In genomic region chr1:140373532-140373931, GRCm38 (mm10) we compare ENCODE assay signal across 28 mouse cellular contexts.
"Had no signal": no experiment of that assay in that cellular context is flagged by ENCODE, and none has a peak within 500 bp of the region (broad histone marks: within the 10 kb centered on the region; RNA-seq: fewer than 3 reads in every experiment).

No protein-coding gene starts in this region.

- H3K36me3 ChIP-seq: limb, embryonic 10.5 days; limb, embryonic 12.5 days; limb, embryonic 13.5 days; limb, embryonic 15.5 days; liver, embryonic 12.5 days; liver, embryonic 13.5 days; liver, embryonic 15.5 days; lung, embryonic 15.5 days; midbrain, embryonic 12.5 days; midbrain, embryonic 13.5 days; midbrain, embryonic 15.5 days had no signal

- H3K9me3 ChIP-seq: limb, embryonic 10.5 days; limb, embryonic 12.5 days; limb, embryonic 13.5 days; limb, embryonic 15.5 days; liver, embryonic 12.5 days; liver, embryonic 13.5 days; liver, embryonic 15.5 days; lung, embryonic 15.5 days; megakaryocyte, embryonic 14.5 days; midbrain, embryonic 12.5 days; midbrain, embryonic 13.5 days; midbrain, embryonic 15.5 days had no signal

- H3K27me3 ChIP-seq: limb, embryonic 12.5 days; limb, embryonic 13.5 days; limb, embryonic 15.5 days; liver, embryonic 12.5 days; liver, embryonic 13.5 days; liver, embryonic 15.5 days; lung, embryonic 15.5 days; megakaryocyte, embryonic 14.5 days; midbrain, embryonic 12.5 days; midbrain, embryonic 13.5 days; midbrain, embryonic 15.5 days had no signal

- H3K4me3 ChIP-seq: limb, embryonic 10.5 days; limb, embryonic 12.5 days; limb, embryonic 13.5 days; limb, embryonic 15.5 days; liver, embryonic 12.5 days; liver, embryonic 13.5 days; liver, embryonic 15.5 days; lung, embryonic 15.5 days; megakaryocyte, embryonic 14.5 days; midbrain, embryonic 12.5 days; midbrain, embryonic 13.5 days; midbrain, embryonic 15.5 days; myocyte had no signal

- H3K4me1 ChIP-seq: limb, embryonic 10.5 days; limb, embryonic 12.5 days; limb, embryonic 13.5 days; limb, embryonic 15.5 days; liver, embryonic 12.5 days; liver, embryonic 13.5 days; liver, embryonic 15.5 days; lung, embryonic 15.5 days; megakaryocyte, embryonic 14.5 days; midbrain, embryonic 12.5 days; midbrain, embryonic 13.5 days; midbrain, embryonic 15.5 days had no signal

- DNase-seq: left cerebral cortex, postnatal 4 days; liver; liver, embryonic 13.5 days; liver, postnatal 0 days; lung, adult 18-20 months; lung, adult 2 months; lung, embryonic 14.5 days; lung, postnatal 10 days; lung, postnatal 14 days; lung, postnatal 36 days; lung, postnatal 4 days; midbrain, embryonic 14.5 days had no signal

- ATAC-seq: liver, embryonic 12.5 days; liver, postnatal 0 days; lung, postnatal 0 days; midbrain, embryonic 13.5 days; midbrain, embryonic 15.5 days; midbrain, embryonic 16.5 days had no signal

- H3K27ac ChIP-seq: limb, embryonic 10.5 days; limb, embryonic 12.5 days; limb, embryonic 13.5 days; limb, embryonic 15.5 days; liver, embryonic 12.5 days; liver, embryonic 13.5 days; liver, embryonic 14.5 days; liver, embryonic 15.5 days; lung, embryonic 15.5 days; macrophage; midbrain, embryonic 12.5 days; midbrain, embryonic 13.5 days; midbrain, embryonic 15.5 days had no signal
